Mouse (Mus musculus) liver, adult 2 months (tissue): ENCODE measurements around the gene Exosc7. TPM values are rescaled to one million over a fixed set of nuclear protein-coding genes. Genes with fewer than 3 reads are reported as not detected.
A peak's percentile ranks its signal among the peaks of the same experiment; 100 is the strongest.

ENCODE experiments used
- DNase-seq: peaks from one replicate; pipeline ENCODE4 v3.0.0-alpha.2; 2011; ENCODE audit warnings: low read depth, low spot score; ENCODE audit errors: extremely low read depth
- H3K27ac ChIP-seq: fragments of 200-500 bp; replicated peaks from 2 replicates; pipeline ENCODE4 v1.5.1; 2012; ENCODE audit warnings: low read depth, mild to moderate bottlenecking, control low read depth, inconsistent platforms, low read length; ENCODE audit not compliant: insufficient read depth
- H3K27me3 ChIP-seq: fragments of 200-500 bp; 2 replicates; pipeline ENCODE4 v1.6.1; 2012; ENCODE audit warnings: mild to moderate bottlenecking, moderate library complexity, low read length, inconsistent platforms; ENCODE audit not compliant: control insufficient read depth, insufficient read depth
- H3K36me3 ChIP-seq: fragments of 200-500 bp; 2 replicates; pipeline ENCODE4 v1.6.1; 2012; ENCODE audit warnings: low read length, inconsistent platforms; ENCODE audit not compliant: control insufficient read depth, insufficient read depth
- H3K4me1 ChIP-seq: fragments of 200-500 bp; 2 replicates; pipeline ENCODE4 v1.6.1; 2011; ENCODE audit warnings: low read length; ENCODE audit not compliant: control insufficient read depth, insufficient read depth
- H3K4me3 ChIP-seq: fragments of 200-500 bp; 2 replicates; pipeline ENCODE4 v1.5.1; 2011; ENCODE audit warnings: low read depth, mild to moderate bottlenecking, control low read depth, low read length, moderate library complexity; ENCODE audit not compliant: insufficient read depth
- H3K79me2 ChIP-seq: fragments of 200-500 bp; 2 replicates; pipeline ENCODE4 v1.6.1; 2012; ENCODE audit warnings: inconsistent platforms, mild to moderate bottlenecking, low read length, moderate library complexity; ENCODE audit not compliant: control insufficient read depth, insufficient read depth
- H3K9ac ChIP-seq: fragments of 200-500 bp; 2 replicates; pipeline ENCODE4 v1.6.1; 2012; ENCODE audit warnings: low read depth, mild to moderate bottlenecking, control low read depth, inconsistent platforms, low read length
- CTCF ChIP-seq: fragments of 200-500 bp; IDR thresholded peaks from 2 replicates; pipeline ENCODE4 v1.5.1; 2011; ENCODE audit warnings: low read depth, low read length, control low read depth
- POLR2A ChIP-seq: fragments of 200-500 bp; IDR thresholded peaks from 2 replicates; pipeline ENCODE4 v1.6.1; 2011; ENCODE audit warnings: low read length, control low read depth; ENCODE audit not compliant: insufficient read depth; ENCODE audit errors: extremely low read depth
- WGBS: fragments of 180-500 bp; shearing (Covaris S2); methylation state at CpG from one replicate; pipeline ENCODE4 v1.1.7; 2018; 5-methylcytosine and 5-hydroxymethylcytosine counted together
- polyA plus RNA-seq: library from polyadenylated mRNA; depleted of rRNA; stranded (reverse); fragments of >200 nt; gene quantifications from 2 replicates; pipeline ENCODE4 v1.2.3, GENCODE M21; 2012
- total RNA-seq: library from RNA; depleted of rRNA; stranded (reverse); fragments of >200 nt; gene quantifications from 2 replicates; pipeline ENCODE4 v1.2.3, GENCODE M21; 2014

Gene Exosc7
- total and polyA plus RNA-seq, 2 experiments, result 23.2 to 44.4 TPM

DNA sequence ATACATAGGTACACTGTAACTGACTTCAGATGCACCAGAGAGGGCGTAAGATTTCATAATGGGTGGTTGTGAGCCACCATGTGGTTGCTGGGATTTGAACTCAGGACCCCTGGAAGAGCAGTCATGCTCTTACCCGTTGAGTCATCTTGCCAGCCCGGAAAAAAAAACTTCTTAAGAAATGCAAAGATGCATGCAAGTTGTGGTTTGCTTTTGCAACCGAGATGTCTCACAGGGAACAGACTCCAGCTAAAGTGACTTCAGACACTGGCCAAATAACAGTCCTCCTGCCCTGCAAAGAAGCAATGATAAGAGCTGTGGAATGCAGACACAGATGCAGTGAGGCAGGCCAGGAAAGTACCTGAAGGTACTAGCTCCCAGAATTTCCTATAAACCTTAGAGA lies 22.2 kb upstream of the Exosc7 start:
- DNase-seq, result no peak
- 91% methylated on average over 4 of the region's 4 CpGs for WGBS
- Histone ChIP-seq H3K36me3 (peaks cover 14% of the 10 kb centered on the region), H3K27me3 (no peaks in the 10 kb centered on the region), H3K27ac (no peak overlapping the region), H3K9ac (no peak overlapping the region), H3K79me2 (no peaks in the 10 kb centered on the region), H3K4me3 (no peak overlapping the region), H3K4me1 (no peaks in the 10 kb centered on the region)
- TF ChIP-seq POLR2A (no peak), CTCF (no peak)

DNA sequence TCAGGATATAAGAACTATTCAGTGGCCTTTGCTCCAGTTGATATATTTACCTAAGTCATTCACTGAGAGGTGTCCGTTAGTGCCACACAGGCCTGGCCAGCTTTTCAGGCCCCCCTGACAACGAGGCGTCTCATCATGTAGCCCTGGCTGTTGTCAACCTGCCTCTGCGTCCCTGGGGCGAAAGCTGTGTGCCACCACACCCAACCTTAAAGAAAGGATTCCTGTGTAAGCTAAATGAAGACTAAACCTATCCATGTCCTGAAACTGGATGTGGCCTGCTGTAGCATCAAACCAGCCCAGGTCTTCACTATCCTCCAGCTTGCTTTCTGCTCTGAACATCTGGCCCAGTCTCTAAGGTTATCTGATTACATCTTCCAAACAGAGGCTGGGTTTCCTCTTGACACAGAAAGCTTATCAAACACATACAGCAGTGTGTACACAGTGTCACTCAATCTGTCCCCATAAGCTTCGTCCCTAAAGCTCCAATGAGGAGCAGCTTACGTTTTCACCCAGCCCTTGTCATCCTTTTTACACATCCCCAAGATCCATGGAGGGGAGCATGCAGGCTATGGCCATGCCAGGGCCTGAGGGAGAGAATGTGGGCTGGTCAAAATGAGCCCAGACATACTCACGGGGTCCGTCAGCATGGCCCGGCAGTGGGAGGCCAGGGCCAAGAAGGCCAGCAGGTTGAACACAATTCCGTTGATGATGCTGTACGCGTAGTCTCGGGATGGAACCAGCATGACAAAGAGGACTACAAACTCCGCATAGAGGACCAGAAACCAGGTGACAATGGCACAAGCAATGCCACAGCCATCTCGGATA lies 13.2 kb upstream of the Exosc7 start:
- whole genome bisulfite sequencing, result 92% methylated on average over 16 of the region's 16 CpGs
- H3K4me1 ChIP-seq, result no peaks in the 10 kb centered on the region
- no peaks in the 10 kb centered on the region; the same call in 1 of the 2 replicates for H3K79me2 ChIP-seq
- no peak overlapping the region for H3K27ac ChIP-seq
- no peak overlapping the region for H3K4me3 ChIP-seq
- TF ChIP-seq POLR2A (no peak), CTCF (no peak)
- H3K27me3 ChIP-seq, result no peaks in the 10 kb centered on the region
- H3K36me3 ChIP-seq, result peaks cover 20% of the 10 kb centered on the region
- DNase-seq, result no peak
- no peak overlapping the region for H3K9ac ChIP-seq

DNA sequence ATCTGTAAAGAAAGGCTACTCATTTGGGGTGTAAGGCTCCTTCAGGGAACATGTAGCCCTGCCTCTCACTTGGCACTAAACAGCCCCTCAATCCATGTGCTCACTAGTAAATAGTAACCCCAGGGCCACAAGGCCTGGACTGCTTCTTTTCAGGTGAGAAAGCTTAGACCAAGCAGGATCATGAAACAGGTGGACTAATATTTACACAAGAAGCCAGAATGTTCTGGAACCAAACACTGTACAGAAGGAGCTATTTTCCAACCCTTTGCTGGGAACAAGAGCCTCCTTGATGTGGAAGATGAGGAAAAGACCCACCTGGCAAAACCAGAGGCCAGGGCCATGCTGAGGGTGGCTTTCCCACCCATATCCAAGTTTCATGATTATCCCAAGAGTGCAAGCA lies 9.6 kb upstream of the Exosc7 start:
- TF ChIP-seq POLR2A (no peak), CTCF (no peak)
- H3K4me1 ChIP-seq, result no peaks in the 10 kb centered on the region
- no peaks in the 10 kb centered on the region; the same call in 1 of the 2 replicates for H3K79me2 ChIP-seq
- no peak overlapping the region for H3K27ac ChIP-seq
- DNase-seq, result no peak
- H3K9ac ChIP-seq, result no peak overlapping the region
- no peak overlapping the region for H3K4me3 ChIP-seq
- peaks cover 17% of the 10 kb centered on the region for H3K36me3 ChIP-seq
- H3K27me3 ChIP-seq, result no peaks in the 10 kb centered on the region

DNA sequence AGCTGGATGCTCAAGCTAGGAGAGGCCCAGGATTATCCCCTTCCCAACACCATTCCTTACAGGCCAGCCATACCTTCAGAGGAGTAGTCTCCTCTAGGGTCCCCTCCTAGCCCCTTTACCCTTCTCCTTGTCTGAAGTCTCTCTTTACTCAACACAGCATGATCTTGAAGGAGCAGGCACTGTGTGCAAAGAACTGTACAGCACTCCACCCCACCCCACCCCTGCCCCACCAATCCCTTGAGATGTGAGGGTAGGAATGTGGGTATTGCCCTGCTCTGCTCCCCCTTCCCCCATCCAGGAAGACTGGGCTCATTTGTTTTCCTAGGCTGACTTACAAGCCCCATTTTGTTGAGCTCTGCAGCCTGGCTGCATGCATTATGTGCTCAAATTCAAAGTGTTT lies 8.7 kb upstream of the Exosc7 start:
- no peak for TF ChIP-seq CTCF
- TF ChIP-seq POLR2A, result no peak
- Histone ChIP-seq H3K27me3 (no peaks in the 10 kb centered on the region), H3K4me3 (no peak overlapping the region), H3K79me2 (no peaks in the 10 kb centered on the region; the same call in 1 of the 2 replicates), H3K4me1 (no peaks in the 10 kb centered on the region), H3K27ac (no peak overlapping the region), H3K9ac (no peak overlapping the region), H3K36me3 (peaks cover 12% of the 10 kb centered on the region; the same call in 1 of the 2 replicates)
- no peak for DNase-seq

DNA sequence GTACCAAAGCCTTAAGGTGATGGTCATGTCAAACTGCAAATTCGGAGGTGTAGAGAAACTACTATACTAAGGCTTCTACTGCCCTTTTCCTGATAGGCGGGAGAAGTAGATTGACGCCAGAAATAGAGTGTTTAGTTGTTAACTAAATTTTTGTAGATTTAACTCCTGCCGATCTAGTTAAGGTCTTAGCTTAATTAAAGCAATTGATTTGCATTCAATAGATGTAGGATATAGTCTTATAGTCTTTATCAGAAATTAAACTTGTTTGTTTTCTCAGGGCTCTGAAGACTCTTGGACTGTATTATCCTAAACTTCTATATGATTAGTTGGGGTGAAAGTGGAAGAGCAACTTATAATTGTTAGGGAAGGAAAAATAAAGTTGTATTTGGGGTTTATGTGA lies 5.8 kb upstream of the Exosc7 start:
- Histone ChIP-seq H3K27ac (no peak overlapping the region), H3K4me1 (peaks cover 2% of the 10 kb centered on the region; the same call in 1 of the 2 replicates), H3K36me3 (peaks cover 3% of the 10 kb centered on the region; the same call in 1 of the 2 replicates), H3K9ac (no peak overlapping the region), H3K79me2 (peaks cover 7% of the 10 kb centered on the region; the same call in 1 of the 2 replicates), H3K4me3 (no peak overlapping the region), H3K27me3 (no peaks in the 10 kb centered on the region)
- DNase-seq, result no peak
- TF ChIP-seq CTCF (no peak), POLR2A (no peak)
- WGBS, result 94% methylated on average over 4 of the region's 4 CpGs

DNA sequence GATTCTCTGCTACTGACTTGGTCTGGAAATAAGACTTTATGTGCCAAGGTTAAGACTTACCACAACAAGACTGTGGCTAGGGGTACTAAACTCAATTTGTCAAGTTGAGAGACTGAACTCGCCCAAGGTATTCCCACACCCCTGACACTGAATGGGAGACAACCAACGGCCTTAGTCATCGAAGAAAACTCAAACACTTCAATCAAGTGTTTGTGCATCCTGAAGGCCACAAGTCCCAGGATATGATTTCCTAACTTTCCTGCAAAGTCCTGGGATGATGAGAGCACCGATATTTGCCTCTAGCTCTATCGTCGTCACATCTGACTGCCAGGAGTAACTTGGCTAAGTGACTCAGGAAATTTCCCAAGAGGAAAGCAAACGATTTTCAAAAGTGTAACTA lies 3.8 kb upstream of the Exosc7 start:
- 38% methylated on average over 7 of the region's 7 CpGs for WGBS
- no peak overlapping the region for H3K4me3 ChIP-seq
- no peak for TF ChIP-seq POLR2A
- TF ChIP-seq CTCF, result no peak

More for the DNA sequence above, 3.8 kb upstream of the Exosc7 start:
- DNase-seq, result peak; percentile 21
- Histone ChIP-seq H3K27ac (no peak overlapping the region), H3K27me3 (no peaks in the 10 kb centered on the region), H3K9ac (no peak overlapping the region), H3K4me1 (peaks cover 7% of the 10 kb centered on the region), H3K36me3 (peaks cover 3% of the 10 kb centered on the region; the same call in 1 of the 2 replicates), H3K79me2 (peaks cover 7% of the 10 kb centered on the region; the same call in 1 of the 2 replicates)
